Mouse (Mus musculus) midbrain, embryonic 14.5 days (tissue): ENCODE measurements around the gene Eif1ad. TPM values are rescaled to one million over a fixed set of nuclear protein-coding genes. Genes with fewer than 3 reads are reported as not detected.
"Not testable (repeated sequence)": the region's sequence is repeated elsewhere in the genome, so short reads cannot be mapped to it uniquely, and the experiment has no call there.

Experiments used
- ATAC-seq: fragments of 200-750 bp; cut with Nextera tagmentation; 2 replicates; pipeline ENCODE4 v1.8.0; 2017; ENCODE audit warnings: moderate number of reproducible peaks, moderate library complexity; ENCODE audit not compliant: low FRiP score, low TSS enrichment
- DNase-seq: peaks from one replicate; pipeline ENCODE4 v3.0.0-alpha.2; 2015
- H3K27ac ChIP-seq: fragments of 300-500 bp; sonication (generic); replicated peaks from 2 replicates; pipeline ENCODE4 v1.5.1; 2014; ENCODE audit warnings: mild to moderate bottlenecking, low read depth, low read length, moderate library complexity
- H3K27me3 ChIP-seq: fragments of 300-500 bp; sonication (generic); 2 replicates; pipeline ENCODE4 v1.6.1; 2014; ENCODE audit warnings: low read length, control low read depth, mixed read lengths; ENCODE audit not compliant: control insufficient read depth, insufficient read depth
- H3K36me3 ChIP-seq: fragments of 300-500 bp; sonication (generic); 2 replicates; pipeline ENCODE4 v1.6.1; 2014; ENCODE audit warnings: low read length, control low read depth; ENCODE audit not compliant: control insufficient read depth, insufficient read depth
- H3K4me1 ChIP-seq: fragments of 300-500 bp; sonication (generic); 2 replicates; pipeline ENCODE4 v1.6.1; 2014; ENCODE audit warnings: mild to moderate bottlenecking, antibody characterized with exemption, low read length, control low read depth; ENCODE audit not compliant: control insufficient read depth, insufficient read depth
- H3K4me2 ChIP-seq: fragments of 300-500 bp; sonication (generic); 2 replicates; pipeline ENCODE4 v1.6.1; 2014; ENCODE audit warnings: mild to moderate bottlenecking, low read length, moderate library complexity
- H3K4me3 ChIP-seq: fragments of 300-500 bp; sonication (generic); replicated peaks from 2 replicates; pipeline ENCODE4 v1.5.1; 2014; ENCODE audit warnings: low read depth, low read length
- H3K9ac ChIP-seq: fragments of 300-500 bp; sonication (generic); replicated peaks from 2 replicates; pipeline ENCODE4 v1.6.1; 2014; ENCODE audit warnings: mild to moderate bottlenecking, low read length, moderate library complexity
- H3K9me3 ChIP-seq: fragments of 300-500 bp; sonication (generic); 2 replicates; pipeline ENCODE4 v1.6.1; 2016; ENCODE audit warnings: low read length, control low read depth, mixed read lengths; ENCODE audit not compliant: control insufficient read depth
- WGBS: fragments of 180-500 bp; shearing (Covaris S2); extraction: QIAGEN DNeasy Blood & Tissue Kit; methylation state at CpG from one replicate; pipeline ENCODE4 v1.1.7; 2014; 5-methylcytosine and 5-hydroxymethylcytosine counted together
- polyA plus RNA-seq: library from polyadenylated mRNA; unstranded; fragments of >200 nt; fragmentation: Nextera tagmentation; extraction: Ambion mirVana; gene quantifications from 2 replicates; pipeline ENCODE4 v1.2.1, GENCODE M21; 2014

Eif1ad gene
- polyA plus RNA-seq, 1 experiment from 2014 or later, result 36.6 TPM

GRCm38 (mm10) chr19:5406531-5407126, 40.1 kb downstream of the Eif1ad start:
- peak overlapping the region; percentile 87 for H3K27ac ChIP-seq
- H3K4me3 ChIP-seq, result peak overlapping the region; percentile 60
- H3K4me1 ChIP-seq, result peaks cover 12% of the 10 kb centered on the region; the same call in 1 of the 2 replicates
- ATAC-seq, result peak; percentile 80; the same call in 1 of the 2 replicates
- DNase-seq, result peak; percentile 53
- H3K9ac ChIP-seq, result peak overlapping the region; percentile 78
- H3K36me3 ChIP-seq, H3K9me3 ChIP-seq, H3K27me3 ChIP-seq: not testable (repeated sequence)
- 19% methylated on average over 22 of the region's 25 CpGs for WGBS
- H3K4me2 ChIP-seq, result peak overlapping the region; percentile 83

DNA sequence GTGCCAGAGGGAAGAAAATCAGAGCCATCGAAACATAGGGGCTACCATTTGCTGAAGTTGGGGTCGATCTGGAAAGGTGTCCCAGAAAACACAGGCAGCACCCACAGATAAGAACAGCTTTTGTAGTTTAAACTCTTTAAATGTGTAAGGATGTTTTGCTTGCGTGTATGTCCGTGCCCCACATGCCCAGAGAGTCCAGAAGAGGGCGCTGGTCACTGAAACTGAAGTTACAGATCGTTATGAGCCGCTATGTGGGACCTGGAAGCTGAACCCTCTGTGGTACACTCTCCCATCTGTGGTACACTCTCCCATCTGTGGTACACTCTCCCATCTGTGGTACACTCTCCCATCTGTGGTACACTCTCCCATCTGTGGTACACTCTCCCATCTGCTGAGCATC, 40.6 kb downstream of the Eif1ad start:
- H3K27ac ChIP-seq, result peak overlapping the region; percentile 87
- peak overlapping the region; percentile 83 for H3K4me2 ChIP-seq
- H3K4me1 ChIP-seq, result peaks cover 12% of the 10 kb centered on the region; the same call in 1 of the 2 replicates
- ATAC-seq (no peak; the same call in 1 of the 2 replicates), DNase-seq (peak; percentile 82)
- H3K9me3 ChIP-seq, result no peaks in the 10 kb centered on the region
- no peaks in the 10 kb centered on the region for H3K36me3 ChIP-seq
- peak overlapping the region; percentile 60 for H3K4me3 ChIP-seq
- H3K9ac ChIP-seq, result peak overlapping the region; percentile 78
- WGBS, result 17% methylated on average over 7 of the region's 7 CpGs
- no peaks in the 10 kb centered on the region for H3K27me3 ChIP-seq

- no peak for ATAC-seq
- H3K9ac ChIP-seq, result 0 out of 2 replicates have a peak overlapping the region, but pooled peaks have one; percentile 16
- H3K27me3 ChIP-seq, result no peaks in the 10 kb centered on the region
- peaks cover 12% of the 10 kb centered on the region; the same call in 1 of the 2 replicates for H3K4me1 ChIP-seq
- no peaks in the 10 kb centered on the region for H3K9me3 ChIP-seq
- H3K36me3 ChIP-seq, result no peaks in the 10 kb centered on the region
- WGBS, result 91% methylated on average over 13 of the region's 13 CpGs
- DNase-seq, result no peak
- 0 out of 2 replicates have a peak overlapping the region, but pooled peaks have one; percentile 60 for H3K4me3 ChIP-seq
- no peak overlapping the region for H3K27ac ChIP-seq
- 0 out of 2 replicates have a peak overlapping the region, but pooled peaks have one; percentile 83 for H3K4me2 ChIP-seq
Observed at GRCm38 (mm10) chr19:5408057-5409001, 41.8 kb downstream of the Eif1ad start.

- H3K4me2 ChIP-seq, result no peak overlapping the region
- DNase-seq (no peak), ATAC-seq (no peak)
- WGBS, result 91% methylated on average over 5 of the region's 5 CpGs
- no peaks in the 10 kb centered on the region for H3K36me3 ChIP-seq
- no peak overlapping the region for H3K9ac ChIP-seq
- peaks cover 12% of the 10 kb centered on the region; the same call in 1 of the 2 replicates for H3K4me1 ChIP-seq
- H3K27ac ChIP-seq, result no peak overlapping the region
- H3K9me3 ChIP-seq, result no peaks in the 10 kb centered on the region
- no peaks in the 10 kb centered on the region for H3K27me3 ChIP-seq
- no peak overlapping the region for H3K4me3 ChIP-seq
Observed at GRCm38 (mm10) chr19:5409068-5409467, 42.5 kb downstream of the Eif1ad start.

GRCm38 (mm10) chr19:5410641-5411040, 44.1 kb downstream of the Eif1ad start:
- H3K27me3 ChIP-seq, result no peaks in the 10 kb centered on the region
- H3K4me3 ChIP-seq, result no peak overlapping the region
- peaks cover 11% of the 10 kb centered on the region; the same call in 1 of the 2 replicates for H3K4me1 ChIP-seq
- DNase-seq (no peak), ATAC-seq (no peak)
- H3K27ac ChIP-seq, result no peak overlapping the region
- no peak overlapping the region for H3K9ac ChIP-seq
- no peak overlapping the region for H3K4me2 ChIP-seq
- no peaks in the 10 kb centered on the region for H3K9me3 ChIP-seq
- H3K36me3 ChIP-seq, result no peaks in the 10 kb centered on the region
- WGBS, result 87% methylated on average over 5 of the region's 5 CpGs

DNA sequence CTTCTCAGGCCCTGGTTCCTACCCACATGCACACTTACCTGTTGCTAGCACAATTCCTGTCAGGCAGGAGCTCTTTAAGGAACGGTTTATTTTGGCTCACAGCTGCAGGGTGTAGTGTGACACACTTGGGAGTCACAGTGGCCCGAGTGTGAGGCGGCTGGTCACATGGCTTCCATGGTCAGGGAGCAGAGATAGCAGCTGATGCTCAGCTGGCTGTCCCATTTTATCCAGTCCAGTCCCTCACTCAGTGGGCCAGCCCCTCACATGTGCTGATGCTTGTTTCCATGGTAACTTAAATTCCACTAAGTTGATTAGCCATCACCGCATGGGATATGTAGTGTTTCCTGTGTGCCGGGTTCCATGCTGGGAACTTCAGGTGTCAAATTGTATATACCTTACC, 45.4 kb downstream of the Eif1ad start:
- Histone ChIP-seq H3K27me3 (no peaks in the 10 kb centered on the region), H3K4me3 (no peak overlapping the region), H3K36me3 (no peaks in the 10 kb centered on the region), H3K9me3 (no peaks in the 10 kb centered on the region), H3K27ac (no peak overlapping the region), H3K4me2 (no peak overlapping the region), H3K9ac (no peak overlapping the region), H3K4me1 (peaks cover 7% of the 10 kb centered on the region; the same call in 1 of the 2 replicates)
- no peak for DNase-seq
- ATAC-seq, result no peak
- 69% methylated on average over 5 of the region's 5 CpGs for whole genome bisulfite sequencing

DNA sequence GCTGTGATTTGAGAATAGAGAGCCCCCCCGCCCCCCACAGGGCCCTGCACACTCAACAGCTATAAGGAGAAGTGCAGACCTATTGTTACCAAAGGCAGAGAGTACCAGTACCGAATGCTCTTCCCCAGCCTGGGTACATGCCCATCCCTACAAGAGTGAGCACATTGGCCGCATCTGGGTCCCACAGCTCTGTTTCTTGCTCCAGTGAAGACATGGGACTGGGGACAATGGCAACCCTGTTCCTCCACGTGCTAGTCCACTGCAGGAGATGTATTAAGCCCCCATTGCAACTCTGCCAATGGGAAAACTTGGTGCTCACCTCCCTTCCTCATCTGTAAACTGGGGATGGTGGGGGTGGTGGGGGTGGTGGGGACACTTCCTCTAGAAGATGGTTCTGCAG, 47.3 kb downstream of the Eif1ad start:
- DNase-seq, result no peak
- no peak overlapping the region for H3K27ac ChIP-seq
- no peaks in the 10 kb centered on the region for H3K4me1 ChIP-seq
- ATAC-seq, result no peak
- no peak overlapping the region for H3K4me2 ChIP-seq
- no peak overlapping the region for H3K4me3 ChIP-seq
- WGBS, result 64% methylated on average over 4 of the region's 4 CpGs
- no peaks in the 10 kb centered on the region for H3K9me3 ChIP-seq
- H3K9ac ChIP-seq, result no peak overlapping the region
- no peaks in the 10 kb centered on the region for H3K27me3 ChIP-seq
- H3K36me3 ChIP-seq, result peaks cover 7% of the 10 kb centered on the region; the same call in 1 of the 2 replicates

GRCm38 (mm10) chr19:5414534-5414957, 48.0 kb downstream of the Eif1ad start:
- peaks cover 12% of the 10 kb centered on the region; the same call in 1 of the 2 replicates for H3K36me3 ChIP-seq
- no peak overlapping the region for H3K4me2 ChIP-seq
- H3K9me3 ChIP-seq, result no peaks in the 10 kb centered on the region
- H3K27me3 ChIP-seq, result no peaks in the 10 kb centered on the region
- WGBS, result 59% methylated on average over 2 of the region's 2 CpGs
- H3K4me3 ChIP-seq, result no peak overlapping the region
- DNase-seq (no peak), ATAC-seq (no peak)
- no peak overlapping the region for H3K9ac ChIP-seq
- no peaks in the 10 kb centered on the region for H3K4me1 ChIP-seq
- no peak overlapping the region for H3K27ac ChIP-seq
